Mouse (Mus musculus) embryonic fibroblast, embryonic 13.5 days (primary cell): ENCODE data around the gene Nap1l1. TPM values are rescaled to one million over a fixed set of nuclear protein-coding genes. Genes with fewer than 3 reads are reported as not detected.

ENCODE experiments used
- H3K27ac ChIP-seq: 2 replicates; pipeline ENCODE4 v1.5.1; 2012; ENCODE audit warnings: low read length, control low read depth, inconsistent platforms; ENCODE audit not compliant: insufficient read depth
- H3K4me1 ChIP-seq: 2 replicates; pipeline ENCODE4 v1.6.1; 2011; ENCODE audit warnings: low read length; ENCODE audit not compliant: control insufficient read depth, insufficient read depth
- H3K4me3 ChIP-seq: 2 replicates; pipeline ENCODE4 v1.5.1; 2011; ENCODE audit warnings: mild to moderate bottlenecking, control low read depth, low read length; ENCODE audit not compliant: insufficient read depth
- CTCF ChIP-seq: IDR thresholded peaks from 2 replicates; pipeline ENCODE4 v1.5.1; 2011; ENCODE audit warnings: mild to moderate bottlenecking, control low read depth, low read length, moderate library complexity, borderline replicate concordance; ENCODE audit not compliant: insufficient read depth
- POLR2A ChIP-seq: IDR thresholded peaks from 2 replicates; pipeline ENCODE4 v1.6.1; 2011; ENCODE audit warnings: low read depth, mild to moderate bottlenecking, control low read depth, low read length, moderate library complexity
- polyA plus RNA-seq: library from polyadenylated mRNA; stranded (reverse); fragments of >200 nt; gene quantifications from 2 replicates; pipeline ENCODE4 v1.2.4, GENCODE M21; 2011; ENCODE audit warnings: low read depth; ENCODE audit not compliant: missing spikeins, insufficient read length

Gene Nap1l1
- polyA plus RNA-seq, 1 experiment, result 532 TPM

DNA sequence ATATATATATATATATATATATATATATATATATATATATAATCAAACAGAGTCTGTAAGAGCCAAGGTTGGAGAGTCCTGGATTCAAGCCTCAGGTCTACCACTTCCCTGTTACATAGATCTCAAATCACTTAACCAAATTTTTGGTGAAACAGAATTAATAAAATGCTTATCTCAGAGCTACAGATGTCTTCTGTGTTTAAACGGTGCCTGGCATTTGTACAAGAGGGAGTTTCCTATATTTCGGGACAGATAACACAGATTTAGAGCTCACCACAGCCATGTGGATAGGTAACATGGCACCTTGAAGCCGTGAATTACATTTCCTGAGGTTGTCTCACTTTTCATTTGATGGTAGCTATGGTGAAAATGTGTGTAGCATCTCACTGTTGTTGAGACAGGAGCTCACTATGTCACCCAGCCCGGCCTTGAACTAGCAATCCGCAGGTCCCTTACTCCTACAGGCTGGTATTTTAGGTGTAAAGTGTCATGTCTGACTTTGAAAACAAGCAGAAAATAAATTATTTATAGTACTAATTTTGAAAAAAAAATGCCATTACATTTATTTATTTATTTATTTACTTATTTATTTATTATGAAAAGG, 41.4 kb downstream of the Nap1l1 start:
- Histone ChIP-seq H3K4me1 (peaks cover 20% of the 10 kb centered on the region), H3K27ac (no peak overlapping the region), H3K4me3 (no peak overlapping the region)
- TF ChIP-seq CTCF, result no peak
- no peak for TF ChIP-seq POLR2A

GRCm38 (mm10) chr10:111515071-111516010, 42.3 kb downstream of the Nap1l1 start:
- TF ChIP-seq CTCF (no peak), POLR2A (no peak)
- Histone ChIP-seq H3K27ac (peak overlapping the region; percentile 92; the same call in 1 of the 2 replicates), H3K4me1 (peaks cover 16% of the 10 kb centered on the region), H3K4me3 (no peak overlapping the region)

- TF ChIP-seq CTCF (no peak), POLR2A (peak; percentile 37; the same call in 1 of the 2 replicates)
These were observed 43.2 kb downstream of the Nap1l1 start for GRCm38 (mm10) chr10:111516172-111516588.

GRCm38 (mm10) chr10:111516804-111517436, 43.9 kb downstream of the Nap1l1 start:
- Histone ChIP-seq H3K4me3 (no peak overlapping the region), H3K27ac (peak overlapping the region; percentile 92), H3K4me1 (peaks cover 13% of the 10 kb centered on the region)
- no peak for TF ChIP-seq CTCF
- no peak for TF ChIP-seq POLR2A

More at GRCm38 (mm10) chr10:111516172-111516588, 43.2 kb downstream of the Nap1l1 start:
- H3K4me3 ChIP-seq, result no peak overlapping the region
- H3K4me1 ChIP-seq, result peaks cover 13% of the 10 kb centered on the region
- peak overlapping the region; percentile 92 for H3K27ac ChIP-seq

GRCm38 (mm10) chr10:111518350-111518749, 45.3 kb downstream of the Nap1l1 start:
- Histone ChIP-seq H3K27ac (no peak overlapping the region), H3K4me1 (peaks cover 13% of the 10 kb centered on the region), H3K4me3 (no peak overlapping the region)
- no peak for TF ChIP-seq CTCF
- no peak for TF ChIP-seq POLR2A

DNA sequence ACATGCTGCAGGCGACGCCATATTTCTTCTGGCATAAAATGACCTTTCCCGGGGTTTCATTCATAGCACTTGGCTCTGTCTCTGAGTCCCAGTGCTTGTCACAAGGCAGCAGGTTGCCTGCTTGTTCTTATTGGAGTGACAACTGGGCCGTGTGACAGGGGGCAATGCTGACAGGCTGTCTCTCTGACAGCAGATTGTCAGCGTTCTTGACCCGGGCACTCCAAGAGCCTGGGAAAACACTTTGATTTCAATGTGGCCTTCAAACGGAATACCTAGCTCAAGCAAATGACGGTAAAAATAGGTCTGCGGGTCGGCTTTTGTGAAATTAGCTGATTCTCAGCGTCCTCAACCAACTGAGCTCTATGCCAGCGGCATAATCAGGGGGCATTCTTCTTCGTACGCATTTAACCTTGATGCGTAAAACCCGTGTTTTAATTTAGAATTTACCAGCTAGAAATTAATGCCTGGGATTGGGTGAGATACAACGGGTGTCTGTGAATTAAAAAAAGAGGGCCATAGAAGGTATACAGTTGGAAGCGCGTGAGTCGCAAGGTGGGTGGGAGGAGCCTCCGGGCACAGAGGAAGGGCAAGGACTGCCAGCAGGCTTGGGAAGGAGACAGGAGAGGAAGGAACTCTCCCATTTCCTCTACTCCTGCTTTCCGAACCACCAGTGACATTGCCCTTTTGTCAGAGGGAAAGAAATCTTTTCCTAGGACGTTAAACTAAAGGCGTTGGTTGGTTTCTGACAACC, 46.8 kb downstream of the Nap1l1 start:
- no peak for TF ChIP-seq CTCF
- no peak for TF ChIP-seq POLR2A
- Histone ChIP-seq H3K4me3 (no peak overlapping the region), H3K4me1 (peaks cover 13% of the 10 kb centered on the region), H3K27ac (no peak overlapping the region)

DNA sequence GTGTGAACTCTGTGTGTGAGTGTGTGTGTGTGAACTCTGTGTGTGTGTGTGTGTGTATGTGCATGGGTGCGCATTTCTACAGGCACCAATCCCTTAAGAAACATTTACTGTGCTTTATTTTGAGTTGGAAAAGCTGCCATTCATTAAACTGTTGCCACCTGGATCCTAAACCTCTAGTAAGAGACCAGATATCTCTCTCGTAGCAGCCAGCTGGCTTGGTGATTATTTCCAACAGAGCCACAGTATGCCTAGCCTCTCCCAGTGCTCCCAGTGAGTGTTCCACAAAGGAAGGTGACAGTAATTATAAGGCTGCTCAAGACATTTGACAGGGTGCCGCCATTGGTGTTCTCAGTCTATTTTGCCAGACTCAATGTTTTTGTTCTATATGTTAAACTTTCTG, 47.6 kb downstream of the Nap1l1 start:
- no peak overlapping the region for H3K4me3 ChIP-seq
- peaks cover 10% of the 10 kb centered on the region for H3K4me1 ChIP-seq
- H3K27ac ChIP-seq, result no peak overlapping the region
- TF ChIP-seq POLR2A, result no peak
- TF ChIP-seq CTCF, result no peak

- H3K4me3 ChIP-seq, result no peak overlapping the region
- H3K4me1 ChIP-seq, result peaks cover 7% of the 10 kb centered on the region
- TF ChIP-seq CTCF, result no peak
- TF ChIP-seq POLR2A, result no peak
- H3K27ac ChIP-seq, result no peak overlapping the region
These were observed 48.6 kb downstream of the Nap1l1 start for GRCm38 (mm10) chr10:111521636-111522035.

DNA sequence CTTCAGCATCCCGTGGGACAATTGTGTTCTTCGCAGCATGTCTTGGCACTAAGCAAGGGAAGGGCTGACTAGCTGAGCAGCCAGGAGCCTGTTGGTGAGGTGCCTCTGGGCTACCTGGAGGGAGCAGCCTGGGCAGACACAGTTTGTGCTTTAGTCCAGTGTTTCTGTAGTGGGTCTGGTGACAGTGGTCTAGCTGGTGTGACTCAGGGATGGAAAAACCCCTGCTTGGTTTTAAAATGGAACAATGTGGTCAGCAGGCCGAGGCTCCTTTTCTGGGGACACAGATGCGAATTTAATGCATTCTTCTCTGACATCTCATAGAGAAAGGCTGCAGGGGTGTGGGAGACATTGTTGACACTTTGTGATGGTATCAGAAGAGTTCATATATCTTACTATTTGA, 49.2 kb downstream of the Nap1l1 start:
- no peak overlapping the region for H3K27ac ChIP-seq
- H3K4me3 ChIP-seq, result no peak overlapping the region
- no peak for TF ChIP-seq CTCF
- TF ChIP-seq POLR2A, result no peak
- H3K4me1 ChIP-seq, result peaks cover 2% of the 10 kb centered on the region
